ENCODE assay signal across 11 mouse cellular contexts in the genomic region with DNA sequence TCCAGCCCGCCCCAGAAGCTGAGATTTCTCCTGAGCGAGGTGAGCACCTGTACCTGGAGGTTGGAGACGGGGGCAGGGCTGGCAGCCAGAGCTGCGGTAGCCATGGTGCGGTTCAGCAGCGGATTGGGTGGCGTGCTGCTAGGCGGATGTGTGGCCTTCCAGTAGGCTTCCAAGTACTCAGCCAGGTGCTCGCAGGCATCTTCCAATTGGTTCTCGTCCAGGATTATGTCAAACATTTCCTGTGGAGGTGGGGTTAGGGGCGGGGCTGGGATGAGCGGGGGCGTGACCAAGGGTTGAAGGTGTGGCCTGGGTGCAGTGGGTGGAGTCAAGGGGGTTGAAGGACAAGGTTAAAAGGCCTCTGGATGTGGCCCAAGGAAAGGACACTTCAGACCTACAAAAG. TPM values are rescaled to one million over a fixed set of nuclear protein-coding genes. Genes with fewer than 3 reads are reported as not detected.
DNase-seq lines count a peak whose midpoint lies in the region; ATAC-seq and TF ChIP-seq lines count a peak whose summit lies in the region.
"Had no signal": no experiment of that assay in that cellular context is flagged by ENCODE, and none has a peak within 500 bp of the region (broad histone marks: within the 10 kb centered on the region; RNA-seq: fewer than 3 reads in every experiment).

No protein-coding gene starts in this region.

- no peak overlapping the region for H3K9ac ChIP-seq in intestine, embryonic 16.5 days (ENCODE audit: low read depth, low read length)
- no peak overlapping the region for H3K9ac ChIP-seq in stomach, embryonic 15.5 days
- H3K9ac ChIP-seq: embryonic facial prominence, embryonic 15.5 days; lung, embryonic 15.5 days had no signal

- no peak for TF ChIP-seq CTCF in left cerebral cortex, adult 2 months (IDR thresholded peaks at IDR 0.05)

- ATAC-seq in intestine, embryonic 16.5 days = peak; percentile 65
- ATAC-seq in stomach, embryonic 15.5 days (ENCODE audit: insufficient read depth, low FRiP score, low read depth) = peak; percentile 45; the same call in 1 of the 2 replicates

- peaks cover 12% of the 10 kb centered on the region; the same call in 1 of the 2 replicates for H3K27me3 ChIP-seq in intestine, embryonic 16.5 days (replicated peaks; ENCODE audit: control insufficient read depth, insufficient read depth, low read length)
- peaks cover 18% of the 10 kb centered on the region for H3K27me3 ChIP-seq in stomach, embryonic 15.5 days (replicated peaks)

- 44% methylated on average over 13 of the region's 13 CpGs for WGBS in intestine, embryonic 16.5 days
- 52% methylated on average over 13 of the region's 13 CpGs for WGBS in stomach, embryonic 15.5 days

- H3K27ac ChIP-seq in left cerebral cortex, adult 2 months = peak overlapping the region; percentile 60
- H3K27ac ChIP-seq in intestine, embryonic 16.5 days (ENCODE audit: low read length) = no peak overlapping the region
- no peak overlapping the region for H3K27ac ChIP-seq in stomach, embryonic 15.5 days
- H3K27ac ChIP-seq: lung, embryonic 15.5 days had no signal

- intact Hi-C loops in left cerebral cortex, adult 2 months (cut with DNase I) = no loop called here

- DNase-seq in left cerebral cortex, adult 2 months (ENCODE audit: extremely low spot score in 1 of 2, low spot score in 2 of 2) = no peak
- no peak for DNase-seq in left cerebral cortex, adult 8-10 months (ENCODE audit: low spot score in 2 of 2)
- DNase-seq in R1 (ENCODE audit: low read depth, low spot score) = peak; percentile 98
- no peak for DNase-seq in layer of hippocampus, adult 11-12 months (ENCODE audit: low spot score)
- no peak for DNase-seq in MN1 (ENCODE audit: low spot score)
- DNase-seq: kidney, adult 8-10 months had no signal

- H3K4me2 ChIP-seq in intestine, embryonic 16.5 days (ENCODE audit: low read depth, low read length) = no peak overlapping the region
- H3K4me2 ChIP-seq in stomach, embryonic 15.5 days = peak overlapping the region; percentile 16; the same call in 1 of the 2 replicates
- H3K4me2 ChIP-seq: embryonic facial prominence, embryonic 15.5 days; lung, embryonic 15.5 days had no signal

- H3K4me3 ChIP-seq in left cerebral cortex, adult 2 months = no peak overlapping the region
- no peak overlapping the region for H3K4me3 ChIP-seq in intestine, embryonic 16.5 days (ENCODE audit: low read length)
- 0 out of 2 replicates have a peak overlapping the region, but pooled peaks have one; percentile 6 for H3K4me3 ChIP-seq in stomach, embryonic 15.5 days (replicated peaks)
- H3K4me3 ChIP-seq: embryonic facial prominence, embryonic 15.5 days; lung, embryonic 15.5 days had no signal

- H3K4me1 ChIP-seq in intestine, embryonic 16.5 days (ENCODE audit: control insufficient read depth, insufficient read depth, low read length) = peaks cover 7% of the 10 kb centered on the region
- peaks cover 15% of the 10 kb centered on the region for H3K4me1 ChIP-seq in stomach, embryonic 15.5 days

- no peaks in the 10 kb centered on the region for H3K9me3 ChIP-seq in intestine, embryonic 16.5 days (ENCODE audit: control insufficient read depth, low read length)
- H3K9me3 ChIP-seq in stomach, embryonic 15.5 days = no peaks in the 10 kb centered on the region
- H3K9me3 ChIP-seq: embryonic facial prominence, embryonic 15.5 days; G1E; lung, embryonic 15.5 days had no signal

- H3K36me3 ChIP-seq in intestine, embryonic 16.5 days (ENCODE audit: control insufficient read depth, insufficient read depth, low read length) = peaks cover 2% of the 10 kb centered on the region; the same call in 1 of the 2 replicates
- 0 out of 2 replicates have a peak, but pooled peaks cover 5% of the 10 kb centered on the region for H3K36me3 ChIP-seq in stomach, embryonic 15.5 days
- H3K36me3 ChIP-seq: G1E had no signal

RNA-seq across cellular contexts. Expression of a gene that starts 9.1 kb away (rescaled TPM):
- 1 to 10 TPM; 1.2 TPM for total RNA-seq in left cerebral cortex, adult 2 months (2021)
- 1 to 10 TPM; 1.5 to 2.1 (median 1.7) TPM for total RNA-seq in left cerebral cortex, adult 8-10 months (2022)
- 9.0 and 9.9 TPM in 2 replicates for polyA plus RNA-seq in intestine, embryonic 16.5 days (2015; fragmentation: Nextera tagmentation; extraction: Ambion mirVana)
- polyA plus RNA-seq in stomach, embryonic 15.5 days (2015; fragmentation: Nextera tagmentation; extraction: Ambion mirVana) = 8.2 and 13.4 TPM in 2 replicates
- polyA plus RNA-seq: G1E had no signal

RNA-seq across cellular contexts. Expression of a gene that starts 17.8 kb away (rescaled TPM):
- 100 to 1,000 TPM; 150 to 170 TPM for total RNA-seq in left cerebral cortex, adult 2 months (2021)
- 100 to 1,000 TPM; 127 to 142 (median 137) TPM for total RNA-seq in left cerebral cortex, adult 8-10 months (2022)
- polyA plus RNA-seq in intestine, embryonic 16.5 days (2015; fragmentation: Nextera tagmentation; extraction: Ambion mirVana) = 5.1 TPM in 2 replicates
- 7.3 and 9.5 TPM in 2 replicates for polyA plus RNA-seq in stomach, embryonic 15.5 days (2015; fragmentation: Nextera tagmentation; extraction: Ambion mirVana)

RNA-seq across cellular contexts. Expression of a gene that starts 18.8 kb away (rescaled TPM):
- 10 to 100 TPM; 35.2 to 37.1 TPM for total RNA-seq in left cerebral cortex, adult 2 months (2021)
- total RNA-seq in left cerebral cortex, adult 8-10 months (2022) = 10 to 100 TPM; 41.2 to 46.2 (median 43.9) TPM
- 0.34 and 0.65 TPM in 2 replicates for polyA plus RNA-seq in intestine, embryonic 16.5 days (2015; fragmentation: Nextera tagmentation; extraction: Ambion mirVana)
- polyA plus RNA-seq in stomach, embryonic 15.5 days (2015; fragmentation: Nextera tagmentation; extraction: Ambion mirVana) = 0.73 and 1.0 TPM in 2 replicates

RNA-seq across cellular contexts. Expression of a gene that starts 21.4 kb away (rescaled TPM):
- total RNA-seq in left cerebral cortex, adult 2 months (2021) = 100 to 1,000 TPM; 560 to 591 TPM
- total RNA-seq in left cerebral cortex, adult 8-10 months (2022) = 100 to 1,000 TPM; 564 to 674 (median 627) TPM
- polyA plus RNA-seq in intestine, embryonic 16.5 days (2015; fragmentation: Nextera tagmentation; extraction: Ambion mirVana) = 990 and 1,058 TPM in 2 replicates
- 855 and 1,061 TPM in 2 replicates for polyA plus RNA-seq in stomach, embryonic 15.5 days (2015; fragmentation: Nextera tagmentation; extraction: Ambion mirVana)

RNA-seq across cellular contexts. Expression of a gene that starts 48.2 kb away (rescaled TPM):
- 10 to 100 TPM; 97.3 to 99.9 TPM for total RNA-seq in left cerebral cortex, adult 2 months (2021)
- 100 to 1,000 TPM in 1 of 4 experiments, 10 to 100 TPM in 3; 83.1 to 109 (median 94.1) TPM for total RNA-seq in left cerebral cortex, adult 8-10 months (2022)
- 0.29 TPM in 2 replicates for polyA plus RNA-seq in intestine, embryonic 16.5 days (2015; fragmentation: Nextera tagmentation; extraction: Ambion mirVana)
- 0.21 and 0.41 TPM in 2 replicates for polyA plus RNA-seq in stomach, embryonic 15.5 days (2015; fragmentation: Nextera tagmentation; extraction: Ambion mirVana)
- polyA plus RNA-seq: G1E had no signal
